Mouse (Mus musculus): ENCODE measurements around the gene Otos. TPM values are rescaled to one million over a fixed set of nuclear protein-coding genes. Genes with fewer than 3 reads are reported as not detected.

Gene Otos
- polyA plus RNA-seq, 1 experiment from 2014 or later, result 0.11 TPM

Other genes starting within 250 kb of the Otos start
- gene Ndufa10, start 175.0 kb downstream of the Otos start, polyA plus RNA-seq (2015; fragmentation: Nextera tagmentation; extraction: Ambion mirVana), result 271 and 284 TPM in 2 replicates
- not detected in 2 replicates for gene Olfr1416, start 163.7 kb downstream of the Otos start, polyA plus RNA-seq (2015; fragmentation: Nextera tagmentation; extraction: Ambion mirVana)
- gene Olfr1415, start 152.7 kb downstream of the Otos start, polyA plus RNA-seq (2015; fragmentation: Nextera tagmentation; extraction: Ambion mirVana), result not detected in 2 replicates
- gene Olfr1414, start 130.2 kb downstream of the Otos start, polyA plus RNA-seq (2015; fragmentation: Nextera tagmentation; extraction: Ambion mirVana), result not detected in 2 replicates
- not detected in 2 replicates for gene Olfr1413, start 77.5 kb downstream of the Otos start, polyA plus RNA-seq (2015; fragmentation: Nextera tagmentation; extraction: Ambion mirVana)
- gene Olfr1412, start 63.1 kb downstream of the Otos start, polyA plus RNA-seq (2015; fragmentation: Nextera tagmentation; extraction: Ambion mirVana), result not detected in 2 replicates
- not detected in 2 replicates for gene Olfr1411, start 54.4 kb downstream of the Otos start, polyA plus RNA-seq (2015; fragmentation: Nextera tagmentation; extraction: Ambion mirVana)
- gene Olfr1410, start 43.1 kb downstream of the Otos start, polyA plus RNA-seq (2015; fragmentation: Nextera tagmentation; extraction: Ambion mirVana), result not detected in 2 replicates
- gene Olfr12, start 31.1 kb downstream of the Otos start, polyA plus RNA-seq (2015; fragmentation: Nextera tagmentation; extraction: Ambion mirVana), result 0.08 TPM in 1 of 2 replicates, not detected in the other
- gene Cops9, start 6.9 kb downstream of the Otos start, polyA plus RNA-seq (2015; fragmentation: Nextera tagmentation; extraction: Ambion mirVana), result 576 and 596 TPM in 2 replicates
- 55.8 and 67.7 TPM in 2 replicates for gene Gpc1, start 182.8 kb upstream of the Otos start, polyA plus RNA-seq (2015; fragmentation: Nextera tagmentation; extraction: Ambion mirVana)